Mouse (Mus musculus) megakaryocyte, adult 5-6 weeks (primary cell): ENCODE results near the gene Lrrc8d. TPM values are rescaled to one million over a fixed set of nuclear protein-coding genes. Genes with fewer than 3 reads are reported as not detected.
"Not testable (repeated sequence)": the region's sequence is repeated elsewhere in the genome, so short reads cannot be mapped to it uniquely, and the experiment has no call there.

Experiments used
- ATAC-seq: 2 replicates; pipeline ENCODE4 v1.8.0; 2016; ENCODE audit warnings: mild to moderate bottlenecking, inconsistent platforms; ENCODE audit not compliant: poor library complexity, severe bottlenecking
- total RNA-seq, 2 experiments: library from RNA; stranded (forward) in 1 of 2; stranded (reverse) in 1 of 2; fragments of 153-499, 151-499 nt in 1 of 2; fragments of 221-1000, 200-1000 nt in 1 of 2; gene quantifications; 2 replicates each; pipeline versions ENCODE4 v1.2.3 to v1.2.4; 2015 to 2017

Lrrc8d gene
- total RNA-seq, 2 experiments from 2014 or later = 38.6 to 88.1 TPM

GRCm38 (mm10) chr5:105849222-105849621 is 149.5 kb downstream of the Lrrc8d start:
- ATAC-seq = peak; percentile 49; the same call in 1 of the 2 replicates

DNA sequence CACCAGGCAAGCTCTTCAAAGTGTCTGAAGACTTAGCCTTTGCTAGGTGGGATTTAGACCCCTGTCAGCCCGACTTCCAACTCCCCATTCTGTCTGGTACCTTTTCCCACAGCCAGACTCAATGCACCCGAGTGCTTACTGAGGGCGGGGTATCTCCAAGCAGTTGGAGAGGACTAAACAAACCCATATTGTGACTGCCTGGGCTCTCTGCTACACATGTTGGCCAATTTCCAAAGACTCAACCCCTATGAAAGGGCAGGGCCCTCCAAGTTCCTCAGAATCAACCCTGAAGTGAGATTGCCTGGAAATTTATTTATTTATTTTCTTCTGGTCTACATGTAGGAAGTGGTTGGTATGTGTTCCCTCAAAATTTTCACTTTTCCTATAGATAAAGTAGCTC is 149.9 kb downstream of the Lrrc8d start:
- ATAC-seq = peak; percentile 27

GRCm38 (mm10) chr5:105853271-105853670 is 153.5 kb downstream of the Lrrc8d start:
- ATAC-seq = no peak

GRCm38 (mm10) chr5:105857486-105857885 is 157.7 kb downstream of the Lrrc8d start:
- ATAC-seq = no peak

GRCm38 (mm10) chr5:105858754-105859694 is 159.3 kb downstream of the Lrrc8d start:
- no peak for ATAC-seq

- no peak for ATAC-seq
Observed at GRCm38 (mm10) chr5:105859716-105860460, 160.1 kb downstream of the Lrrc8d start.

- ATAC-seq = no peak
Observed at GRCm38 (mm10) chr5:105860461-105860835, 160.7 kb downstream of the Lrrc8d start.

DNA sequence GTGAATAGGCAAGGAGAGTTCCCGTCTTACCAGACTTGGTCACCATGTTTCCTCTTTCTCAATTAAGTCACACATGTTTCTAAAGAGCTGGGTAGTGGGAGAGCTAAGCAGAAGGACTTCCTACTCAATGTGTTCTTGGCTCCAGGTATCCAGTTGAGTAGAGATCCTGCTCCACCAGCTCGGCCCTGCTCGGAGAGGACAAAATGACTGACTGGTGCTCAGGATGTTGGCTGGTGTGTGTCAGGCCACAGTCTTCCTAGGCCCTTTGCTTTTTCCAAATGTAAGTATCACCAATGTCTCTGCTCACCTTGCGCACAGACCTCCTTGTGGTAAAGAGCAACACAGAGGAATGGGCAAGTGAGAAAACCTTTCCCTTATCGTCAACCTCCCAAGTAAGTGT is 161.8 kb downstream of the Lrrc8d start:
- ATAC-seq = peak; percentile 38; the same call in 1 of the 2 replicates

GRCm38 (mm10) chr5:105865110-105865628 is 165.4 kb downstream of the Lrrc8d start:
- ATAC-seq = not testable (repeated sequence)

- no peak for ATAC-seq
Observed at GRCm38 (mm10) chr5:105867427-105867826, 167.7 kb downstream of the Lrrc8d start.

DNA sequence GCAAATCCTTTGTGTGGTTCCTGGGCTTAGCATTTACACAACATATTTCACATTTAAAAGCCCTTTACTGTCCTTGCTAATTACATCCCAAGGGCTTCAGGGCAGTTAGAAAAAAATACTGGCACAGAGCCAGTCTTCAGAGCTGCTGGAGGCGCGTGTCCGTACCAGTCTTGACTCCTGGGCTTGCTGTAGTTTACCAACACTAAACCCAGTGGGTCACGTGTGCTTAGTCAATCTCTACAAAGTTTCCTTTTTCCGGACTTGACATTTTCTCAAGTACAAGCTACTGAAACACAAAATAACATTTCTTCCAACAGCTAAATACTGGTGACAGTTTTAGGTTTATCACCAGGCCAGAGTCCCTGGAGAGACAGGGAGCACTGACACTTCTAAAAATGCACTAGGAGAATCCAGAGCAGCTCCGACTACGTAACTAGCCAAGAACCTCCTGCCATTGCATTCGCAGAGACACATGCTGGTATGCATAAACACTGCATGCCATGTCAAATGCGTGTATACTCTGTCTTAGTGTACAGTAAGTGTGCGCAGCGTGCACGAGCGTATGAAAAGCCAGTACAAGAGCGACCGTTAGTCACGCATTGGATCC is 168.2 kb downstream of the Lrrc8d start:
- ATAC-seq = no peak

DNA sequence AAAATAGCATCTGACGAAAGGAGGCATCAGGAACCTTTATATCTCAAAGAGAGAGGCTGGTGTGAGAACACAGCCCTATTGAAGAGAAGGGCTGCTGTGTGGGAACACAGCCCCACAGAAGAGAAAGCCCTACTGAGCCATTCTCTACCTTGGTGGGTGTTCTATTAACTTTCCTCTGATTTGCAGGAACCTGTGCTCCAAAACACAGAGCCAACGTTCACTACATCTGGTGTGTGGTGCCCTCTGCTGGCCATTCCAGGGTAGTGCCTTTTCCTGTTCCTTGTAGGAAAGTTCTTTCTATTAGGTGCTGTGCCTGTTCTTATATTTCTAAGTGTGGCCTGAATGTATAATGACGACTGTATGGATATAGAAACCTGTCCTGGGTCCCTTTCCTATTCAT is 168.8 kb downstream of the Lrrc8d start:
- ATAC-seq = peak; percentile 91

DNA sequence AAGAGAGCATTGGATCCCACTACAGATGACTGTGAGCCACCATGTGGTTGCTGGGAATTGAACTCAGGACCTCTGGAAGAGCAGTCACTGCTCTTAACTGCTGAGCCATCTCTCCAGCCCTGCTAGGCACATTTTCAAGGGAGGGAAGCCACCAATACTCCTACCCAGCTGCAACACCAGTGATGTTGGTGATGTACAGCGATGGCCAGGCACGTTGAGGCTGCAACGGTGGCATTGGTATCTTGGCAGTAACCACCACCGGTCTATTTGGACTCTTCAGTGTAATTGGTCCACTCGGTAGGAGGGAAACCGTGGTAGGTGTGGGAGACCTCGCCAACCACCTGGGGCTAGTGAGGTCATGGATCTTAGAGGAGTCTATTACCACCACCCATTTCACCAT is 170.0 kb downstream of the Lrrc8d start:
- no peak for ATAC-seq

- ATAC-seq = no peak
Observed at GRCm38 (mm10) chr5:105871140-105871539, 171.4 kb downstream of the Lrrc8d start.

DNA sequence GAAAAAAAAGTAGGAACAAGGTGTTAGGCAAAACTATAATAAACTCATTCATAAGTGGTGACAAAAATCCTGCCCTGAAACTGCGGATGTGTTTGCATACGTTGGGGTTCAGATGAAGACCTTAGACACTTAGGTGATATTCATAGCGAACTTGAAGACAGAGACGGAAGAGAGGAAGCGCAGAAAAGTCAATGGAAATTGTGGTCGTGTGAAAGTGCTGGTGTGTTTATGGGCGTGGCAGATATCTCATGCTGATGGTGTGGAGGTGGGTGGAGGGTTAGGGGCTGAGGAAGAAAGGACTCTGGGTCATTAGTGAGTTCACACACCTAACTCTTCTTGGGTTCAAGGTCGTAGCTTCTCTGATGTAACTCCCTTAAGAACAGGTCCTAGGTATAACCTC is 172.4 kb downstream of the Lrrc8d start:
- no peak for ATAC-seq

DNA sequence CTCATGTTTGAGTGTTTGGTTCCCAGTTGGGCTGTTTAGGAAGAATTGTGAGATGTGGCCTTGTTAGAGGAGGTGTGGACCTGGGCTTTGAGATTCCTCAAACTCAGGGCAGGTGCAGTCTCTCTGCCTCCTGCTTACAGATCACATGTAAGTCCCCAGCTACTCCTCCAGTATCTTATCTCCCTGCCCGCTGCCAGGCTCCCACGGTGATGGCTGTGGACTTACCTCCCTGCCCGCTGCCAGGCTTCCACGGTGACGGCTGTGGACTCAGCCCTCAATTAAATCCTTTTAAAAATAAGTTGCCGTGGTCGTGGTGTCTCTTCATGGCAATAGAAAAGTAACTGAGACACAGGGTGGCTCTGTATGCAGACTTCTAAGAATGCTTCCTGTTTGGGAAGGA is 173.1 kb downstream of the Lrrc8d start:
- no peak for ATAC-seq

DNA sequence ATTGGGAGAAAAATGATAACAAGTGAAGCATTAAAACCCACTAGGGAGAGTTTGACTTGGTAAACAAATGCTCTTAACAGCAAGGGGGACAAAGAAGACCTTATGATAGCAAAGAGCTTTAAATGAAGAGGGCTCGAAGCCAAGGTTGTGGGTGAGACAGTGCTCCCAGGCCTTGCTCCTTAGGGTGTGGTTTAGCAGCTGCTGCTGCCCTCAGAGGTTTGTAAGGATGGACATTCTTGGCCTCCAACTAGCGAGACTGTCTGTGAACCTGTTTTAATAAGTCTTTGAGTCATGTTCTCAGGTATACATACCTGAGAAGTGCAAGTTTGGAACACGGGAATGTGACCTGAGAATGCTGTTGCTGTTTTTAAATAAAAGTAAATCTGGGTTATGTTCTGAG is 174.0 kb downstream of the Lrrc8d start:
- no peak for ATAC-seq

DNA sequence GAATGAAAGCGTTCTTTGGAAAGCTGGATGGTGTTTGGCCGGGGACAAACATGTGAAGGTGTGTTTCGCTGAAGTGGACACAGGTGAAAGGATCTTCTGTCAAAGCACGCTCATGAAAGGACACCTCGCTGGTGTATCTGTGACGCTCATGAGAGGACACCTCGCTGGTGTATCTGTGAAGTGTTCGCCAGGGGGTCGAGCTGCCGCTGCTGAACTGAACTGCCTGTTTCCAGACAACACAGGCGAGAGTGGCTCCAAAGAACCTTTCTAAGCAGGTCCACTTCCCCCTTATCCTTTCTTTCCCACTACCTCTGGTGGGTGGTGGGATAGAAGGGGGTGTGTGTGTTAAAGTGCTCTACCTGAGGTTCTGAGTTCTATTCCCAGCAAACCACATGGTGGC is 174.7 kb downstream of the Lrrc8d start:
- ATAC-seq = no peak

DNA sequence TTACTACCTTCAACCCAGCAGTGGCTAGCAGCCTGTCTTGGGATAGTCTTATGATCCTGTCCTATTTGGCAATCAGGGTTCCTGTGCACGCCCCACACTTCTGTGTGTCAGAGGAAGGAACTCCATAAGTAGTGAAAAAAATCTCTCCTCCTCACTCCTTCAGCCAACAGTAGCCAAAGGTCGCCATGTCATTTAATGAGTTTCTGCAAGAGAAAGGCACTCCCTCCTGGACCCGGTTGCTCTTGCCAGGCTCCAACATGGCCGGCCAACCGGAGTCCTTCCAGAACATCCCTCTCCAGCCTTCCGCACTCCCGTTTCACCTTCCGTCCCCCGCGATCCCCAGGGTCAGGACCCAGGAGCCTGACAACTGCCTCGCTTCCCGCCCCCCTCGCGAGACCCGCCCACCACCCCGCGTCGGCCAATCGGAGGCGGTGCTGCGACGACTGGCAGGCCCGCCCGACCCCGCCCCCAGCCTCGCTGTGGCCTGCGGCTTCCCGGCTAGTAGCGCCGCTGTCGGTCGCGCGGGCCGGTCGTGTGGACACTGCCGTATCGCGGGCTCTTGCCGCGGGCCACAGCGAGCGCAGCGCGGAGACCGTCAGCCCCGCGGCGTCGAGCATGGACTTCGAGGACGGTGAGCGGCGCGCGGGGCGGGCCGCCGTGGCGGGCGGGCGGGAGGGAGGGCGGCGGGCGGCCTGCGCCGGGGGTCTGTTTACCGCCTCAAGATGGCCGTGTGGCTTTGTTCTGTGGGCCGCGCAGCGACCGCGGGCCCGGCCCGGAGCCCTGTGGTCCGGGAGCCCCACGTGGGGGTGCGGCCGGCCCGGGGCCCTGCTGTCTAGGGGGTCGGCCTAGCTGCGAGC is 176.5 kb downstream of the Lrrc8d start, which contains the start of gene Zfp326:
Zfp326 (plus strand) TSS at position 498 of the 857 bp plus-strand sequence.
- peak; percentile 88 for ATAC-seq
